Mouse (Mus musculus) CH12.LX (cell line): Measurements from ENCODE around the gene Akirin2. TPM values are rescaled to one million over a fixed set of nuclear protein-coding genes. Genes with fewer than 3 reads are reported as not detected.

Experiments used
- DNase-seq: peaks from one replicate; pipeline ENCODE4 v3.0.0-alpha.2; 2013; ENCODE audit errors: extremely low read depth
- H3K27ac ChIP-seq: 2 replicates; pipeline ENCODE4 v1.5.1; 2012; ENCODE audit warnings: low read depth, mild to moderate bottlenecking, control low read depth, moderate library complexity; ENCODE audit not compliant: insufficient read depth
- H3K27me3 ChIP-seq: replicated peaks from 2 replicates; pipeline ENCODE3; 2012; ENCODE audit warnings: inconsistent platforms
- H3K36me3 ChIP-seq, 2 experiments: replicated peaks in 1 of 2; 2 replicates each; pipeline versions ENCODE3 to v1.6.1; 2012; ENCODE audit warnings: inconsistent platforms in 1 of 2, low read length in 1 of 2, mild to moderate bottlenecking in 1 of 2, mixed read lengths in 1 of 2, moderate library complexity in 1 of 2; ENCODE audit not compliant: control insufficient read depth in 1 of 2, insufficient read depth in 1 of 2
- H3K4me1 ChIP-seq, 2 experiments: 2 replicates each; pipeline ENCODE4 v1.6.1; 2012; ENCODE audit warnings: inconsistent platforms in 1 of 2, moderate library complexity in 1 of 2; ENCODE audit not compliant: insufficient read depth in 2 of 2, control insufficient read depth in 1 of 2
- H3K4me2 ChIP-seq: 2 replicates; pipeline ENCODE4 v1.6.1; 2012; ENCODE audit warnings: low read depth, mild to moderate bottlenecking, control low read depth; ENCODE audit not compliant: poor library complexity, insufficient read depth, severe bottlenecking
- H3K4me3 ChIP-seq, 3 experiments: fragments of 150-350 bp in 1 of 3; sonication (generic) in 1 of 3; replicated peaks in 1 of 3; 2 replicates each; pipeline versions ENCODE3 to v1.5.1; 2011 to 2012; ENCODE audit warnings: low read depth in 2 of 3, low read length in 2 of 3, mild to moderate bottlenecking in 2 of 3, moderate library complexity in 2 of 3, control low read depth in 1 of 3, improper control_type of control experiment in 1 of 3, inconsistent platforms in 1 of 3, mixed read lengths in 1 of 3; ENCODE audit not compliant: poor library complexity in 1 of 3
- H3K79me2 ChIP-seq: replicated peaks from 2 replicates; pipeline ENCODE4 v1.6.1; 2012; ENCODE audit warnings: mild to moderate bottlenecking, moderate library complexity; ENCODE audit not compliant: control insufficient read depth, poor library complexity, insufficient read depth, severe bottlenecking; ENCODE audit errors: extremely low read depth
- H3K9ac ChIP-seq: 2 replicates; pipeline ENCODE4 v1.6.1; 2012; ENCODE audit warnings: low read depth, mild to moderate bottlenecking, control low read depth, moderate library complexity; ENCODE audit not compliant: insufficient read depth
- H3K9me3 ChIP-seq: replicated peaks from 2 replicates; pipeline ENCODE3; 2012; ENCODE audit warnings: low read length, inconsistent platforms, mixed read lengths
- BHLHE40 ChIP-seq: IDR thresholded peaks from 2 replicates; pipeline ENCODE4 v1.6.1; 2011; ENCODE audit warnings: mild to moderate bottlenecking, low read depth, low read length, improper control_type of control experiment
- CHD2 ChIP-seq: IDR thresholded peaks from 2 replicates; pipeline ENCODE4 v1.6.1; 2011; ENCODE audit warnings: low read length, improper control_type of control experiment
- ELF1 ChIP-seq: IDR thresholded peaks from 2 replicates; pipeline ENCODE4 v1.6.1; 2014; ENCODE audit warnings: low read depth, mild to moderate bottlenecking, inconsistent platforms, low read length, improper control_type of control experiment
- EP300 ChIP-seq: IDR thresholded peaks from 2 replicates; pipeline ENCODE4 v1.6.1; 2011; ENCODE audit warnings: low read length, improper control_type of control experiment
- ETS1 ChIP-seq: conservative IDR thresholded peaks from 2 replicates; pipeline ENCODE4 v1.6.1; 2012; ENCODE audit warnings: low read depth, mild to moderate bottlenecking, inconsistent platforms, low read length, improper control_type of control experiment, moderate library complexity
- GABPA ChIP-seq: IDR thresholded peaks from 2 replicates; pipeline ENCODE4 v1.6.1; 2012; ENCODE audit warnings: low read depth, low read length, improper control_type of control experiment, inconsistent platforms; ENCODE audit not compliant: insufficient replicate concordance
- HCFC1 ChIP-seq: IDR thresholded peaks from 2 replicates; pipeline ENCODE4 v1.6.1; 2012; ENCODE audit warnings: low read depth, mild to moderate bottlenecking, inconsistent platforms, low read length, improper control_type of control experiment
- JUN ChIP-seq: IDR thresholded peaks from 2 replicates; pipeline ENCODE4 v1.6.1; 2011; ENCODE audit warnings: low read depth, mild to moderate bottlenecking, low read length, improper control_type of control experiment, moderate library complexity; ENCODE audit not compliant: insufficient read depth
- KAT2A ChIP-seq: IDR thresholded peaks from 2 replicates; pipeline ENCODE4 v1.6.1; 2012; ENCODE audit warnings: low read length, improper control_type of control experiment, inconsistent platforms; ENCODE audit not compliant: insufficient replicate concordance
- MAFK ChIP-seq: IDR thresholded peaks from 2 replicates; pipeline ENCODE4 v1.6.1; 2011; ENCODE audit warnings: low read length, improper control_type of control experiment; ENCODE audit not compliant: insufficient replicate concordance
- MAX ChIP-seq: IDR thresholded peaks from 2 replicates; pipeline ENCODE4 v1.6.1; 2011; ENCODE audit warnings: low read length, improper control_type of control experiment
- MAZ ChIP-seq: IDR thresholded peaks from 2 replicates; pipeline ENCODE4 v1.6.1; 2012; ENCODE audit warnings: low read depth, mild to moderate bottlenecking, inconsistent platforms, low read length, improper control_type of control experiment, moderate library complexity
- MXI1 ChIP-seq: IDR thresholded peaks from 2 replicates; pipeline ENCODE4 v1.6.1; 2011; ENCODE audit warnings: mild to moderate bottlenecking, low read depth, low read length, improper control_type of control experiment
- MYC ChIP-seq: IDR thresholded peaks from 2 replicates; pipeline ENCODE4 v1.6.1; 2011; ENCODE audit warnings: low read depth, mild to moderate bottlenecking, improper control_type of control experiment, low read length
- PAX5 ChIP-seq: IDR thresholded peaks from 2 replicates; pipeline ENCODE4 v1.6.1; 2012; ENCODE audit warnings: low read length, inconsistent platforms, mixed read lengths
- POLR2A ChIP-seq: IDR thresholded peaks from 2 replicates; pipeline ENCODE4 v1.6.1; 2011; ENCODE audit warnings: low read depth, mild to moderate bottlenecking, improper control_type of control experiment, low read length
- POLR2AphosphoS2 ChIP-seq: IDR thresholded peaks from 2 replicates; pipeline ENCODE4 v1.6.1; 2011; ENCODE audit warnings: low read depth, low read length, improper control_type of control experiment
- RAD21 ChIP-seq: IDR thresholded peaks from 2 replicates; pipeline ENCODE4 v1.6.1; 2011; ENCODE audit warnings: low read depth, mild to moderate bottlenecking, low read length, improper control_type of control experiment, moderate library complexity
- SMC3 ChIP-seq: IDR thresholded peaks from 2 replicates; pipeline ENCODE4 v1.6.1; 2011; ENCODE audit warnings: low read depth, low read length, improper control_type of control experiment
- TBP ChIP-seq: conservative IDR thresholded peaks from 2 replicates; pipeline ENCODE4 v1.6.1; 2011; ENCODE audit warnings: low read depth, low read length, improper control_type of control experiment
- TCF12 ChIP-seq: IDR thresholded peaks from 2 replicates; pipeline ENCODE4 v1.6.1; 2014; ENCODE audit warnings: low read depth, mild to moderate bottlenecking, inconsistent platforms, low read length, improper control_type of control experiment
- UBTF ChIP-seq: IDR thresholded peaks from 2 replicates; pipeline ENCODE4 v1.6.1; 2012; ENCODE audit warnings: low read depth, mild to moderate bottlenecking, inconsistent platforms, low read length, improper control_type of control experiment, moderate library complexity
- USF1 ChIP-seq: IDR thresholded peaks from 2 replicates; pipeline ENCODE4 v1.6.1; 2014; ENCODE audit warnings: low read depth, mild to moderate bottlenecking, inconsistent platforms, low read length, improper control_type of control experiment
- USF2 ChIP-seq: conservative IDR thresholded peaks from 2 replicates; pipeline ENCODE4 v1.6.1; 2011; ENCODE audit warnings: low read depth, low read length, improper control_type of control experiment
- ZC3H11A ChIP-seq: IDR thresholded peaks from 2 replicates; pipeline ENCODE4 v1.6.1; 2012; ENCODE audit warnings: low read depth, mild to moderate bottlenecking, inconsistent platforms, low read length, improper control_type of control experiment
- ZNF384 ChIP-seq: IDR thresholded peaks from 2 replicates; pipeline ENCODE4 v1.6.1; 2012; ENCODE audit warnings: low read depth, low read length, improper control_type of control experiment, inconsistent platforms
- dilution Hi-C: fragments of 300-500 bp; cut with MboI; formaldehyde crosslinking; loops from 2 replicates; pipeline ENCODE4 v1.14.3; 2020; ENCODE audit warnings: low sequenced_read_pairs; ENCODE audit not compliant: extremely low pct_unique_long_range_greater_than_20kb, extremely low pct_ligation_motif_present
- in situ Hi-C: fragments of 300-500 bp; cut with MboI; formaldehyde crosslinking; loops from 3 replicates; pipeline ENCODE4 v1.14.3; 2019; ENCODE audit warnings: low sequenced_read_pairs, low pct_ligation_motif_present, low pct_unique_long_range_greater_than_20kb, mixed read lengths
- polyA plus RNA-seq: library from polyadenylated mRNA; unstranded; fragments of >175 nt; gene quantifications from 2 replicates; pipeline ENCODE4 v1.2.1, GENCODE M21; 2012; ENCODE audit warnings: low read depth; ENCODE audit not compliant: insufficient read length
- total RNA-seq, 2 experiments: library from RNA; depleted of rRNA; stranded (reverse); fragments of 300-350 nt in 1 of 2; fragments of >200 nt in 1 of 2; gene quantifications; 2 replicates each; pipeline ENCODE4 v1.2.3; 2012 to 2014

Akirin2 gene
- total and polyA plus RNA-seq, 3 experiments = 30.4 to 60.6 (median 52.3) TPM

DNA sequence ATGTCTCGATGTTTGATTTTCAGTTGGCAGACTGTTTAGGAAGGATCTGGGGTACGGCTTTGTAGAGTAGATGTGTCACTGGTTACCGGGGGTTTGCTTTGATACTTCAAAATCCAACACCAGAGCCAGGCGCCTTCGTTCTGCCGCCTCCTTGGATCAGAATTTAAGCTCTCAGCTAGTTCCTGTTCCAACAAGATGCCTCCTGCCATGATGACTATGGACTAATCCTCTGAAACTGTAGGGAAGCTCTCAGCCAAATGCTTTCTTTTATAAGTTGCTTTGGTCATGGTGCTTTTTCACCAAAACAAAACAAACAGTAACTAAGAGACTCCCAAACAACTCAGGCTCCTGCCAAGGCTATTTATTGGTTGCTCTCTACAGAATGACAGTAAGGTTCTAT is 52.4 kb downstream of the Akirin2 start:
- in situ Hi-C loops = no loop called here
- no peak overlapping the region for H3K9ac ChIP-seq
- dilution Hi-C loops = no loop called here
- DNase-seq = no peak
- H3K27me3 ChIP-seq = no peaks in the 10 kb centered on the region
- TF ChIP-seq KAT2A (no peak), GABPA (no peak), POLR2A (no peak), MAZ (no peak), SMC3 (no peak), RAD21 (no peak), ZC3H11A (no peak), PAX5 (no peak), TBP (no peak), BHLHE40 (no peak), HCFC1 (no peak), MAFK (no peak), USF1 (no peak), MYC (no peak), MXI1 (no peak), ELF1 (no peak), ZNF384 (no peak), ETS1 (no peak)
- H3K36me3 ChIP-seq = peaks cover 49 to 76% of the 10 kb centered on the region in 2 experiments
- no peak overlapping the region for H3K4me3 ChIP-seq
- no peak overlapping the region for H3K27ac ChIP-seq
- no peaks in the 10 kb centered on the region for H3K9me3 ChIP-seq
- H3K79me2 ChIP-seq = peaks cover 5% of the 10 kb centered on the region; the same call in 1 of the 2 replicates
- H3K4me1 ChIP-seq = no peaks in the 10 kb centered on the region
- H3K4me2 ChIP-seq = no peak overlapping the region

DNA sequence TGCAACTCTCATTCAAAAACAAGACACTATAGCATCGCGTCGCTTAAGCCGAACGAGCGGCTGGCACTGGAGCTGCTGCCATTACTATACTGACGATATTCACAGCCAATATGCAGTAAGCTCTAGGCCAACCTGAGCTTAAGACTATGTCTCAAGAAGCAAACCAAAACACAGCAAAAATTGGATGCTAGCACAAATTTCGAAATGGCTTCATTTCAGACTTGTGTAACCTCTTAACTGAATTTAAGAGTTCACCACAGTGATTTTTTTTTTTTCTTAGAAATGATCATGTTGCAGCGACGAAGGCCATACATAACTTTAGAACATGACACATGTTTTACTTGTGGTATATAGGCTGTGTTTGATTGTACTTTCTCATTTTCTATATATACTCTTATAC is 55.9 kb downstream of the Akirin2 start:
- H3K9ac ChIP-seq = no peak overlapping the region
- H3K4me1 ChIP-seq = peaks cover 0 to 2% of the 10 kb centered on the region in 2 experiments; a peak in 1 of 4 replicates
- dilution Hi-C loops (no loop called here), in situ Hi-C loops (no loop called here)
- H3K27me3 ChIP-seq = no peaks in the 10 kb centered on the region
- DNase-seq = no peak
- no peak overlapping the region for H3K4me3 ChIP-seq
- no peak overlapping the region for H3K27ac ChIP-seq
- TF ChIP-seq KAT2A = no peak
- TF ChIP-seq USF2 = no peak
- no peak for TF ChIP-seq ZC3H11A
- no peak for TF ChIP-seq MAX
- no peak for TF ChIP-seq ETS1
- no peak for TF ChIP-seq MYC
- TF ChIP-seq POLR2AphosphoS2 = no peak
- TF ChIP-seq CHD2 = no peak
- no peak for TF ChIP-seq GABPA
- TF ChIP-seq MAZ = no peak
- TF ChIP-seq EP300 = no peak
- TF ChIP-seq HCFC1 = no peak
- no peak for TF ChIP-seq UBTF
- no peak for TF ChIP-seq RAD21
- TF ChIP-seq JUN = no peak
- TF ChIP-seq TCF12 = no peak
- peaks cover 9% of the 10 kb centered on the region; the same call in 1 of the 2 replicates for H3K79me2 ChIP-seq
- H3K4me2 ChIP-seq = no peak overlapping the region
- H3K36me3 ChIP-seq = peaks cover 39 to 70% of the 10 kb centered on the region in 2 experiments
- no peaks in the 10 kb centered on the region for H3K9me3 ChIP-seq
